ENCODE assay signal across 17 mouse cellular contexts in genomic region chr3:147249466-147249865, GRCm38 (mm10).
"Had no signal": no experiment of that assay in that cellular context is flagged by ENCODE, and none has a peak within 500 bp of the region (broad histone marks: within the 10 kb centered on the region; RNA-seq: fewer than 3 reads in every experiment).

No protein-coding gene starts in this region.

- ATAC-seq: liver, embryonic 12.5 days; liver, postnatal 0 days; lung, postnatal 0 days; midbrain, embryonic 13.5 days; midbrain, embryonic 15.5 days; midbrain, embryonic 16.5 days had no signal

- DNase-seq: left cerebral cortex, postnatal 4 days; liver; liver, embryonic 13.5 days; liver, postnatal 0 days; lung, adult 18-20 months; lung, adult 2 months; lung, embryonic 14.5 days; lung, postnatal 10 days; lung, postnatal 14 days; lung, postnatal 36 days; lung, postnatal 4 days; midbrain, embryonic 14.5 days had no signal
